Mouse (Mus musculus) stomach, embryonic 16.5 days (tissue): ENCODE results near the gene Sema6d. TPM values are rescaled to one million over a fixed set of nuclear protein-coding genes. Genes with fewer than 3 reads are reported as not detected.

ENCODE experiments used
- ATAC-seq: fragments of 200-750 bp; cut with Nextera tagmentation; 2 replicates; pipeline ENCODE4 v1.8.0; 2017; ENCODE audit warnings: moderate number of reproducible peaks, moderate TSS enrichment; ENCODE audit not compliant: insufficient read depth, low FRiP score
- H3K27ac ChIP-seq: fragments of 300-500 bp; sonication (generic); 2 replicates; pipeline ENCODE4 v1.5.1; 2014; ENCODE audit warnings: low read length
- H3K27me3 ChIP-seq: fragments of 300-500 bp; sonication (generic); 2 replicates; pipeline ENCODE4 v1.6.1; 2014; ENCODE audit warnings: low read length, control low read depth, mixed read lengths; ENCODE audit not compliant: control insufficient read depth, insufficient read depth
- H3K36me3 ChIP-seq: fragments of 300-500 bp; sonication (generic); 2 replicates; pipeline ENCODE4 v1.6.1; 2014; ENCODE audit warnings: low read length; ENCODE audit not compliant: control insufficient read depth, insufficient read depth
- H3K4me1 ChIP-seq: fragments of 300-500 bp; sonication (generic); 2 replicates; pipeline ENCODE4 v1.6.1; 2014; ENCODE audit warnings: low read length, control low read depth, mixed read lengths; ENCODE audit not compliant: control insufficient read depth, insufficient read depth
- H3K4me2 ChIP-seq: fragments of 300-500 bp; sonication (generic); 2 replicates; pipeline ENCODE4 v1.6.1; 2014; ENCODE audit warnings: low read depth, low read length, mixed read lengths
- H3K4me3 ChIP-seq: fragments of 300-500 bp; sonication (generic); replicated peaks from 2 replicates; pipeline ENCODE4 v1.5.1; 2014; ENCODE audit warnings: mild to moderate bottlenecking, low read length
- H3K9ac ChIP-seq: fragments of 300-500 bp; sonication (generic); 2 replicates; pipeline ENCODE4 v1.6.1; 2014; ENCODE audit warnings: low read length
- H3K9me3 ChIP-seq: fragments of 300-500 bp; sonication (generic); replicated peaks from 2 replicates; pipeline ENCODE4 v1.6.1; 2016; ENCODE audit warnings: low read length, control low read depth; ENCODE audit not compliant: control insufficient read depth
- WGBS: fragments of 180-500 bp; shearing (Covaris S2); extraction: QIAGEN DNeasy Blood & Tissue Kit; methylation state at CpG from one replicate; pipeline ENCODE4 v1.1.7; 2014; 5-methylcytosine and 5-hydroxymethylcytosine counted together
- polyA plus RNA-seq: library from polyadenylated mRNA; unstranded; fragments of >200 nt; fragmentation: Nextera tagmentation; extraction: Ambion mirVana; gene quantifications from 2 replicates; pipeline ENCODE4 v1.2.1, GENCODE M21; 2015

Sema6d gene
- polyA plus RNA-seq, 1 experiment from 2014 or later: 10.4 TPM

- Histone ChIP-seq H3K9ac (no peak overlapping the region), H3K4me2 (no peak overlapping the region), H3K27me3 (no peaks in the 10 kb centered on the region), H3K4me1 (0 out of 2 replicates have a peak, but pooled peaks cover 8% of the 10 kb centered on the region), H3K27ac (no peak overlapping the region), H3K36me3 (no peaks in the 10 kb centered on the region), H3K4me3 (no peak overlapping the region), H3K9me3 (no peaks in the 10 kb centered on the region)
- no peak for ATAC-seq
- WGBS: 71% methylated on average over 5 of the region's 5 CpGs
These were observed 549.6 kb downstream of the Sema6d start for GRCm38 (mm10) chr2:124639221-124639963.

- Histone ChIP-seq H3K27me3 (no peaks in the 10 kb centered on the region), H3K36me3 (no peaks in the 10 kb centered on the region), H3K4me1 (0 out of 2 replicates have a peak, but pooled peaks cover 4% of the 10 kb centered on the region), H3K27ac (no peak overlapping the region), H3K9ac (no peak overlapping the region), H3K9me3 (no peaks in the 10 kb centered on the region), H3K4me2 (no peak overlapping the region), H3K4me3 (no peak overlapping the region)
- ATAC-seq: no peak
- 44% methylated on average over 6 of the region's 6 CpGs for WGBS
These were observed 550.9 kb downstream of the Sema6d start for GRCm38 (mm10) chr2:124640500-124641193.

GRCm38 (mm10) chr2:124641194-124641558 lies 551.4 kb downstream of the Sema6d start:
- H3K27ac ChIP-seq: no peak overlapping the region
- no peak for ATAC-seq
- whole genome bisulfite sequencing: 33% methylated on average over 5 of the region's 5 CpGs
- H3K9ac ChIP-seq: no peak overlapping the region
- no peak overlapping the region for H3K4me3 ChIP-seq
- no peaks in the 10 kb centered on the region for H3K27me3 ChIP-seq
- no peaks in the 10 kb centered on the region for H3K9me3 ChIP-seq
- H3K4me1 ChIP-seq: no peaks in the 10 kb centered on the region
- no peak overlapping the region for H3K4me2 ChIP-seq
- no peaks in the 10 kb centered on the region for H3K36me3 ChIP-seq

GRCm38 (mm10) chr2:124642131-124642530 lies 552.4 kb downstream of the Sema6d start:
- 67% methylated on average over 3 of the region's 3 CpGs for WGBS

GRCm38 (mm10) chr2:124650609-124651008 lies 560.8 kb downstream of the Sema6d start:
- Histone ChIP-seq H3K4me3 (no peak overlapping the region), H3K9me3 (no peaks in the 10 kb centered on the region), H3K9ac (no peak overlapping the region), H3K27me3 (no peaks in the 10 kb centered on the region), H3K4me2 (no peak overlapping the region), H3K4me1 (no peaks in the 10 kb centered on the region), H3K36me3 (no peaks in the 10 kb centered on the region), H3K27ac (no peak overlapping the region)
- 90% methylated on average over 2 of the region's 2 CpGs for WGBS
- ATAC-seq: no peak

More at GRCm38 (mm10) chr2:124642131-124642530, 552.4 kb downstream of the Sema6d start:
- no peak for ATAC-seq
- Histone ChIP-seq H3K4me1 (no peaks in the 10 kb centered on the region), H3K36me3 (no peaks in the 10 kb centered on the region), H3K27me3 (no peaks in the 10 kb centered on the region), H3K27ac (no peak overlapping the region), H3K4me2 (no peak overlapping the region), H3K9ac (no peak overlapping the region), H3K9me3 (no peaks in the 10 kb centered on the region), H3K4me3 (no peak overlapping the region)

- WGBS: 60% methylated on average over 5 of the region's 5 CpGs
- Histone ChIP-seq H3K9me3 (no peaks in the 10 kb centered on the region), H3K27me3 (no peaks in the 10 kb centered on the region), H3K36me3 (no peaks in the 10 kb centered on the region), H3K27ac (no peak overlapping the region; the same call in 1 of the 2 replicates), H3K4me1 (no peaks in the 10 kb centered on the region), H3K4me3 (no peak overlapping the region), H3K9ac (no peak overlapping the region), H3K4me2 (no peak overlapping the region)
- ATAC-seq: no peak
These were observed 561.4 kb downstream of the Sema6d start for GRCm38 (mm10) chr2:124651146-124651545.

GRCm38 (mm10) chr2:124653161-124653560 lies 563.4 kb downstream of the Sema6d start:
- H3K27me3 ChIP-seq: no peaks in the 10 kb centered on the region
- no peaks in the 10 kb centered on the region for H3K36me3 ChIP-seq
- H3K9ac ChIP-seq: no peak overlapping the region
- no peak overlapping the region for H3K4me3 ChIP-seq
- 87% methylated on average over 7 of the region's 7 CpGs for WGBS
- no peak overlapping the region for H3K27ac ChIP-seq
- H3K9me3 ChIP-seq: no peaks in the 10 kb centered on the region
- no peak overlapping the region for H3K4me2 ChIP-seq
- no peaks in the 10 kb centered on the region for H3K4me1 ChIP-seq
- ATAC-seq: no peak

- H3K9me3 ChIP-seq: no peaks in the 10 kb centered on the region
- H3K27me3 ChIP-seq: no peaks in the 10 kb centered on the region
- H3K4me3 ChIP-seq: no peak overlapping the region
- 88% methylated on average over 11 of the region's 11 CpGs for WGBS
- no peak overlapping the region for H3K27ac ChIP-seq
- no peaks in the 10 kb centered on the region for H3K4me1 ChIP-seq
- peaks cover 9% of the 10 kb centered on the region; the same call in 1 of the 2 replicates for H3K36me3 ChIP-seq
- no peak overlapping the region for H3K4me2 ChIP-seq
- H3K9ac ChIP-seq: no peak overlapping the region
- ATAC-seq: no peak
These were observed 567.6 kb downstream of the Sema6d start for GRCm38 (mm10) chr2:124657358-124657757.

- Histone ChIP-seq H3K4me2 (no peak overlapping the region), H3K4me1 (no peaks in the 10 kb centered on the region), H3K27ac (no peak overlapping the region), H3K4me3 (no peak overlapping the region), H3K9me3 (no peaks in the 10 kb centered on the region), H3K9ac (no peak overlapping the region), H3K27me3 (no peaks in the 10 kb centered on the region), H3K36me3 (peaks cover 9% of the 10 kb centered on the region; the same call in 1 of the 2 replicates)
- no peak for ATAC-seq
- 92% methylated on average over 14 of the region's 14 CpGs for WGBS
These were observed 568.6 kb downstream of the Sema6d start for GRCm38 (mm10) chr2:124658374-124658773.
